Mouse (Mus musculus): ENCODE measurements around the gene Kcnd3. TPM values are rescaled to one million over a fixed set of nuclear protein-coding genes. Genes with fewer than 3 reads are reported as not detected.

Kcnd3 gene
- polyA plus RNA-seq, 1 experiment from 2014 or later = 0.99 TPM

- H3K27ac ChIP-seq (ENCODE audit: low read depth, low read length) = no peak overlapping the region
- H3K9me3 ChIP-seq (ENCODE audit: control insufficient read depth, low read length) = no peaks in the 10 kb centered on the region
- H3K36me3 ChIP-seq (ENCODE audit: control insufficient read depth, insufficient read depth, low read length) = no peaks in the 10 kb centered on the region
- H3K27me3 ChIP-seq (ENCODE audit: control insufficient read depth, insufficient read depth, low read length) = no peaks in the 10 kb centered on the region
- ATAC-seq (ENCODE audit: insufficient read depth, low FRiP score, low TSS enrichment) (no peak), DNase-seq (ENCODE audit: low spot score) (no peak)
- H3K4me2 ChIP-seq (ENCODE audit: low read depth) = no peak overlapping the region
- 79% methylated on average over 6 of the region's 6 CpGs for WGBS
- H3K4me1 ChIP-seq (ENCODE audit: control insufficient read depth, insufficient read depth, low read length) = no peaks in the 10 kb centered on the region
- no peak overlapping the region for H3K9ac ChIP-seq (ENCODE audit: low read length)
- H3K4me3 ChIP-seq (ENCODE audit: low read depth, low read length) = no peak overlapping the region
Observed at GRCm38 (mm10) chr3:105520446-105520845, 68.3 kb downstream of the Kcnd3 start.

- no peak overlapping the region for H3K4me2 ChIP-seq (ENCODE audit: low read depth)
- no peak overlapping the region for H3K9ac ChIP-seq (ENCODE audit: low read length)
- H3K4me3 ChIP-seq (ENCODE audit: low read depth, low read length) = no peak overlapping the region
- no peaks in the 10 kb centered on the region for H3K9me3 ChIP-seq (ENCODE audit: control insufficient read depth, low read length)
- no peaks in the 10 kb centered on the region for H3K4me1 ChIP-seq (ENCODE audit: control insufficient read depth, insufficient read depth, low read length)
- no peak overlapping the region for H3K27ac ChIP-seq (ENCODE audit: low read depth, low read length)
- DNase-seq (ENCODE audit: low spot score) = no peak
- 84% methylated on average over 12 of the region's 12 CpGs for WGBS
- ATAC-seq (ENCODE audit: insufficient read depth, low FRiP score, low TSS enrichment) = no peak
- no peaks in the 10 kb centered on the region for H3K27me3 ChIP-seq (ENCODE audit: control insufficient read depth, insufficient read depth, low read length)
- no peaks in the 10 kb centered on the region for H3K36me3 ChIP-seq (ENCODE audit: control insufficient read depth, insufficient read depth, low read length)
Observed at GRCm38 (mm10) chr3:105521178-105521631, 69.1 kb downstream of the Kcnd3 start.

- Histone ChIP-seq H3K4me1 (ENCODE audit: control insufficient read depth, insufficient read depth, low read length) (no peaks in the 10 kb centered on the region), H3K27ac (ENCODE audit: low read depth, low read length) (no peak overlapping the region), H3K36me3 (ENCODE audit: control insufficient read depth, insufficient read depth, low read length) (no peaks in the 10 kb centered on the region), H3K9ac (ENCODE audit: low read length) (no peak overlapping the region), H3K9me3 (ENCODE audit: control insufficient read depth, low read length) (no peaks in the 10 kb centered on the region), H3K4me3 (ENCODE audit: low read depth, low read length) (no peak overlapping the region), H3K4me2 (ENCODE audit: low read depth) (no peak overlapping the region), H3K27me3 (ENCODE audit: control insufficient read depth, insufficient read depth, low read length) (no peaks in the 10 kb centered on the region)
- 82% methylated on average over 4 of the region's 4 CpGs for WGBS
- no peak for ATAC-seq (ENCODE audit: insufficient read depth, low FRiP score, low TSS enrichment)
- DNase-seq (ENCODE audit: low spot score) = no peak
Observed at GRCm38 (mm10) chr3:105521639-105522038, 69.5 kb downstream of the Kcnd3 start.

GRCm38 (mm10) chr3:105528860-105529259 is 76.7 kb downstream of the Kcnd3 start:
- Histone ChIP-seq H3K36me3 (ENCODE audit: control insufficient read depth, insufficient read depth, low read length) (no peaks in the 10 kb centered on the region), H3K4me1 (ENCODE audit: control insufficient read depth, insufficient read depth, low read length) (peaks cover 18% of the 10 kb centered on the region), H3K4me3 (ENCODE audit: low read depth, low read length) (no peak overlapping the region), H3K27me3 (ENCODE audit: control insufficient read depth, insufficient read depth, low read length) (no peaks in the 10 kb centered on the region), H3K9me3 (ENCODE audit: control insufficient read depth, low read length) (no peaks in the 10 kb centered on the region), H3K4me2 (ENCODE audit: low read depth) (no peak overlapping the region), H3K9ac (ENCODE audit: low read length) (no peak overlapping the region), H3K27ac (ENCODE audit: low read depth, low read length) (no peak overlapping the region)
- DNase-seq (ENCODE audit: low spot score) (no peak), ATAC-seq (ENCODE audit: insufficient read depth, low FRiP score, low TSS enrichment) (no peak)
- WGBS = 73% methylated on average over 8 of the region's 8 CpGs

- Histone ChIP-seq H3K9ac (ENCODE audit: low read length) (no peak overlapping the region), H3K27me3 (ENCODE audit: control insufficient read depth, insufficient read depth, low read length) (no peaks in the 10 kb centered on the region), H3K27ac (ENCODE audit: low read depth, low read length) (no peak overlapping the region), H3K4me3 (ENCODE audit: low read depth, low read length) (no peak overlapping the region), H3K4me1 (ENCODE audit: control insufficient read depth, insufficient read depth, low read length) (peaks cover 18% of the 10 kb centered on the region), H3K4me2 (ENCODE audit: low read depth) (no peak overlapping the region), H3K9me3 (ENCODE audit: control insufficient read depth, low read length) (no peaks in the 10 kb centered on the region), H3K36me3 (ENCODE audit: control insufficient read depth, insufficient read depth, low read length) (no peaks in the 10 kb centered on the region)
- WGBS = 13% methylated on average over 5 of the region's 5 CpGs
- 0 out of 2 replicates have a peak, but pooled peaks have one; percentile 11 for ATAC-seq (ENCODE audit: insufficient read depth, low FRiP score, low TSS enrichment)
- DNase-seq (ENCODE audit: low spot score) = peak; percentile 56
Observed at GRCm38 (mm10) chr3:105529700-105530099, 77.6 kb downstream of the Kcnd3 start.

GRCm38 (mm10) chr3:105530363-105531130 is 78.4 kb downstream of the Kcnd3 start:
- no peak overlapping the region for H3K27ac ChIP-seq (ENCODE audit: low read depth, low read length)
- H3K36me3 ChIP-seq (ENCODE audit: control insufficient read depth, insufficient read depth, low read length) = no peaks in the 10 kb centered on the region
- WGBS = 22% methylated on average over 11 of the region's 11 CpGs
- H3K27me3 ChIP-seq (ENCODE audit: control insufficient read depth, insufficient read depth, low read length) = no peaks in the 10 kb centered on the region
- ATAC-seq (ENCODE audit: insufficient read depth, low FRiP score, low TSS enrichment) (peak; percentile 92), DNase-seq (ENCODE audit: low spot score) (peak; percentile 78)
- H3K9ac ChIP-seq (ENCODE audit: low read length) = no peak overlapping the region
- 0 out of 2 replicates have a peak overlapping the region, but pooled peaks have one; percentile 18 for H3K4me2 ChIP-seq (ENCODE audit: low read depth)
- peaks cover 18% of the 10 kb centered on the region for H3K4me1 ChIP-seq (ENCODE audit: control insufficient read depth, insufficient read depth, low read length)
- no peaks in the 10 kb centered on the region for H3K9me3 ChIP-seq (ENCODE audit: control insufficient read depth, low read length)
- H3K4me3 ChIP-seq (ENCODE audit: low read depth, low read length) = no peak overlapping the region

- Histone ChIP-seq H3K27ac (ENCODE audit: low read depth, low read length) (no peak overlapping the region), H3K9ac (ENCODE audit: low read length) (no peak overlapping the region), H3K27me3 (ENCODE audit: control insufficient read depth, insufficient read depth, low read length) (no peaks in the 10 kb centered on the region), H3K36me3 (ENCODE audit: control insufficient read depth, insufficient read depth, low read length) (no peaks in the 10 kb centered on the region), H3K9me3 (ENCODE audit: control insufficient read depth, low read length) (no peaks in the 10 kb centered on the region), H3K4me3 (ENCODE audit: low read depth, low read length) (no peak overlapping the region), H3K4me1 (ENCODE audit: control insufficient read depth, insufficient read depth, low read length) (peaks cover 11% of the 10 kb centered on the region; the same call in 1 of the 2 replicates), H3K4me2 (ENCODE audit: low read depth) (no peak overlapping the region)
- 56% methylated on average over 6 of the region's 6 CpGs for WGBS
- ATAC-seq (ENCODE audit: insufficient read depth, low FRiP score, low TSS enrichment) = 0 out of 2 replicates have a peak, but pooled peaks have one; percentile 7
- DNase-seq (ENCODE audit: low spot score) = no peak
Observed at GRCm38 (mm10) chr3:105538406-105538805, 86.3 kb downstream of the Kcnd3 start.

- H3K4me2 ChIP-seq (ENCODE audit: low read depth) = 0 out of 2 replicates have a peak overlapping the region, but pooled peaks have one; percentile 12
- H3K9me3 ChIP-seq (ENCODE audit: control insufficient read depth, low read length) = no peaks in the 10 kb centered on the region
Observed at GRCm38 (mm10) chr3:105538819-105539607, 86.9 kb downstream of the Kcnd3 start.

More at GRCm38 (mm10) chr3:105538819-105539607, 86.9 kb downstream of the Kcnd3 start:
- no peak overlapping the region for H3K9ac ChIP-seq (ENCODE audit: low read length)
- no peak for DNase-seq (ENCODE audit: low spot score)
- 13% methylated on average over 13 of the region's 13 CpGs for WGBS
- no peaks in the 10 kb centered on the region for H3K27me3 ChIP-seq (ENCODE audit: control insufficient read depth, insufficient read depth, low read length)
- peaks cover 11% of the 10 kb centered on the region; the same call in 1 of the 2 replicates for H3K4me1 ChIP-seq (ENCODE audit: control insufficient read depth, insufficient read depth, low read length)
- no peak overlapping the region for H3K4me3 ChIP-seq (ENCODE audit: low read depth, low read length)
- H3K27ac ChIP-seq (ENCODE audit: low read depth, low read length) = no peak overlapping the region
- peak; percentile 90 for ATAC-seq (ENCODE audit: insufficient read depth, low FRiP score, low TSS enrichment)
- no peaks in the 10 kb centered on the region for H3K36me3 ChIP-seq (ENCODE audit: control insufficient read depth, insufficient read depth, low read length)
